Mouse (Mus musculus): ENCODE results near the gene Myo15b. TPM values are rescaled to one million over a fixed set of nuclear protein-coding genes. Genes with fewer than 3 reads are reported as not detected.

Gene Myo15b
- total RNA-seq, 2 experiments from 2014 or later: 1.1 to 6.8 TPM

DNA sequence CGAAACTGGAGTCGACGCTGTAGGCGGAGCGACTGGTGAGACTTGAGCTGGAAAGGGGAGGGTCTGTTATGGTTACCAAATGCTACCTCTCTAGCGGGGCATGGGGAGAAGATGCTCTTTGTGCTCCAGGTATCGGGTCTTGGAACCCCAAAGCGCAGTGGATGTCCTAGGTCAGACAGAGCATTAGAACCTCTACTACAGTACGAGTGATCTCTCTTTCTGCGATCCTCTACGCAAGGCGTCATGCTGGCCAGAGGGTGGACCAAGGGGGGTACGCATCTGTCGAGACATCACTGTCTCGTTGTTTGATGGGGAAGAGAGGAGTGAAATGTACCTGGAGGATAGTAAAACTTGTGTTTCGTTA lies 75.5 kb downstream of the Myo15b start:
- DNase-seq (ENCODE audit: low spot score in 2 of 2): no peak

DNA sequence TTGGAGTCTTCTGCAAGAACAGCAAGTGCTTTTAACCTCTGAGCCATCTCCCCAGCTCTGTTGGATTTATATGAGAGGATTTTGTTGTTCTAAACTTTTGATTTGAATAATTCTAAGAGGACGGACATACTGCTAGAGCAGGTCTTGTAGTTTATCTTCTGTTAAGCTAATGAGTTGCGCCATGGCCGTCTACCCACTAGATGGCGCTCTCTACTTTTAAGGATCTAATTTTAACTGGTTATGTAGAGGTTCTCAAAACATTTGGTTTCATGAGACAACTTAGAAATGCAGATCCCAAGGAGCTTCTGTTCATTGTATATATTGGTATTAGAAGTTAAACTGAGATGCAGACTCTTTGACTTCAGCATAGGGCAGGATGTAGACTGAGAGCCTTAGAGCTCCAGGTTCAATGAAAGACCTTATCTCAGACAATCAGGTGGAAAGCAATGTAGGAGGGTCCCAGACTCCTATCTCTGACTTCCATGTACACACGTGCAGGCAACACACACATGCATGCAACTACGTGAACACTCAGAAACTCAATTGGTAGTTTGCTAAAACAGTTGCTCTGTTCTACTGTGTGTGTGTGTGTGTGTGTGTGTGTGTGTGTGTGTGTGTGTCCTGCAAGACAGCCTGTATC lies 81.6 kb downstream of the Myo15b start:
- peak in 1 of 2 experiments; percentile 39 for DNase-seq (ENCODE audit: low spot score in 2 of 2)

DNA sequence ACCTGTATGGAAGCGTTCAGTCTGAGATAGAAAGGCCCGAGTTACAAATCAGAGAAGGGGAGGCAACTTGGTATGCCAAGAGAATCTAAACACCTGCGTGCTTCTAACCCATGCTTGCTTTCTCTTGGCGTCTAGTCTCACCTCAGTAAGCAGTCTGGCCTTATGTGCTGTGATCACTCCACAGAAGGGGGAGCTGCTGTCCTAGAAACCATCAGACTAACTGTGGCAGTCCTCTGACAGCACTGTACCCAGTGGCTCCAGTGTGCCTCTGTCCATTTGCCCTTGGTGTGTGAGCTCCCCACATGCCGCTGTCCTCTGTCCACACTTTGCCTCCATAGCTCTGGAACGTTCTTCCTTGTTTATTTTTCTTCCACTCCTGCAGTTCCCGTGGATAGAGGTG lies 83.8 kb downstream of the Myo15b start:
- no peak for DNase-seq (ENCODE audit: low spot score in 2 of 2)

Other genes with a start within 250 kb of the Myo15b start
- gene Mif4gd, start 245.4 kb upstream of the Myo15b start, total RNA-seq (2021): 100 to 1,000 TPM; 150 to 165 TPM
- gene Slc25a19, start 230.1 kb upstream of the Myo15b start, total RNA-seq (2021): 10 to 100 TPM; 58.4 to 69.9 TPM
- gene Grb2, start 149.8 kb upstream of the Myo15b start, total RNA-seq (2021): 100 to 1,000 TPM; 116 to 135 TPM
- 10 to 100 TPM; 67.4 to 71.0 TPM for gene Tmem94, start 93.0 kb upstream of the Myo15b start, total RNA-seq (2021)
- 10 to 100 TPM; 59.9 to 61.1 TPM for gene Caskin2, start 44.8 kb upstream of the Myo15b start, total RNA-seq (2021)
- gene Tsen54, start 43.7 kb upstream of the Myo15b start, total RNA-seq (2021): 10 to 100 TPM; 25.4 to 26.3 TPM
- gene Llgl2, start 34.4 kb upstream of the Myo15b start, total RNA-seq (2021): 10 to 100 TPM; 15.8 to 25.6 TPM
- gene Smim5, start 41.6 kb downstream of the Myo15b start, total RNA-seq (2021): 1 to 10 TPM; 2.1 to 2.3 TPM
- gene Smim6, start 53.6 kb downstream of the Myo15b start, total RNA-seq (2021): 1 to 10 TPM in 1 of 2 experiments, not detected in 1; 1.8 TPM
- 10 to 100 TPM; 44.9 to 51.5 TPM for gene Sap30bp, start 74.9 kb downstream of the Myo15b start, total RNA-seq (2021)
- gene Recql5, start 75.1 kb downstream of the Myo15b start, total RNA-seq (2021): 10 to 100 TPM; 28.6 to 28.8 TPM
- 1 to 10 TPM; 5.0 to 8.7 TPM for gene Itgb4, start 116.3 kb downstream of the Myo15b start, total RNA-seq (2021)
- 10 to 100 TPM; 70.2 to 88.6 TPM for gene Galk1, start 154.3 kb downstream of the Myo15b start, total RNA-seq (2021)
- gene H3f3b, start 169.6 kb downstream of the Myo15b start, total RNA-seq (2021): 100 to 1,000 TPM; 751 to 846 TPM
- 10 to 100 TPM; 41.3 to 45.5 TPM for gene Unk, start 171.9 kb downstream of the Myo15b start, total RNA-seq (2021)
- gene Unc13d, start 219.6 kb downstream of the Myo15b start, total RNA-seq (2021): 1 to 10 TPM; 1.1 to 2.4 TPM
- 100 to 1,000 TPM; 126 to 136 TPM for gene Wbp2, start 228.6 kb downstream of the Myo15b start, total RNA-seq (2021)